10 mouse cellular contexts compared by ENCODE assay signal in genomic region chr12:41487005-41487404, GRCm38 (mm10). TPM values are rescaled to one million over a fixed set of nuclear protein-coding genes. Genes with fewer than 3 reads are reported as not detected.
DNase-seq lines count a peak whose midpoint lies in the region; ATAC-seq and TF ChIP-seq lines count a peak whose summit lies in the region.
"Had no signal": no experiment of that assay in that cellular context is flagged by ENCODE, and none has a peak within 500 bp of the region (broad histone marks: within the 10 kb centered on the region; RNA-seq: fewer than 3 reads in every experiment).

No protein-coding gene starts in this region.

- no peak for TF ChIP-seq EP300 in heart, postnatal 0 days (IDR thresholded peaks at IDR 0.05; ENCODE audit: low read depth)

- no peaks in the 10 kb centered on the region for H3K4me1 ChIP-seq in heart, postnatal 0 days (ENCODE audit: control insufficient read depth, insufficient read depth)
- H3K4me1 ChIP-seq in heart, embryonic 12.5 days (replicated peaks), result peaks cover 13% of the 10 kb centered on the region; the same call in 1 of the 2 replicates
- H3K4me1 ChIP-seq in neural tube, embryonic 11.5 days (ENCODE audit: control insufficient read depth, insufficient read depth, low read length), result peaks cover 8% of the 10 kb centered on the region; the same call in 1 of the 2 replicates
- H3K4me1 ChIP-seq: liver, embryonic 13.5 days had no signal

- no peak; the same call in 1 of the 2 replicates for ATAC-seq in heart, postnatal 0 days (ENCODE audit: insufficient read depth, low read depth)
- no peak for ATAC-seq in heart, embryonic 12.5 days (ENCODE audit: insufficient number of reproducible peaks, low FRiP score)
- 0 out of 2 replicates have a peak, but pooled peaks have one; percentile 48 for ATAC-seq in neural tube, embryonic 11.5 days (ENCODE audit: insufficient read depth, low FRiP score, low TSS enrichment)
- peak; percentile 44 for ATAC-seq in inflammation-experienced regulatory T-cells, adult 6 months

- no peak for TF ChIP-seq POLR2A in brain, embryonic 14.5 days (IDR thresholded peaks at IDR 0.05; ENCODE audit: borderline replicate concordance, extremely low read depth, insufficient read depth, insufficient read length, poor library complexity, severe bottlenecking)

- intact Hi-C loops in gastrocnemius, postnatal 14 days (cut with DNase I; ENCODE audit: low total_unique reads), result loop anchor here (10.0 kb wide), 1 partner anchor 642 kb away; no protein-coding TSS in a partner anchor

- no peaks in the 10 kb centered on the region for H3K27me3 ChIP-seq in heart, postnatal 0 days (ENCODE audit: control insufficient read depth, insufficient read depth, low read length)
- H3K27me3 ChIP-seq in heart, embryonic 12.5 days (replicated peaks), result no peaks in the 10 kb centered on the region
- no peaks in the 10 kb centered on the region for H3K27me3 ChIP-seq in neural tube, embryonic 11.5 days (ENCODE audit: control insufficient read depth, insufficient read depth, low read length)
- H3K27me3 ChIP-seq: embryonic facial prominence, embryonic 12.5 days had no signal

- no peaks in the 10 kb centered on the region for H3K9me3 ChIP-seq in heart, postnatal 0 days (replicated peaks; ENCODE audit: control insufficient read depth, low read length)
- H3K9me3 ChIP-seq in heart, embryonic 12.5 days (replicated peaks), result no peaks in the 10 kb centered on the region
- H3K9me3 ChIP-seq in neural tube, embryonic 11.5 days (ENCODE audit: control insufficient read depth, low read length), result no peaks in the 10 kb centered on the region
- H3K9me3 ChIP-seq: embryonic facial prominence, embryonic 12.5 days; liver, embryonic 13.5 days had no signal

- no peak overlapping the region for H3K27ac ChIP-seq in heart, postnatal 0 days (ENCODE audit: low read depth)
- H3K27ac ChIP-seq in heart, embryonic 12.5 days (ENCODE audit: poor library complexity, severe bottlenecking), result no peak overlapping the region
- no peak overlapping the region for H3K27ac ChIP-seq in neural tube, embryonic 11.5 days (ENCODE audit: low read depth, low read length)
- H3K27ac ChIP-seq: embryonic facial prominence, embryonic 12.5 days; liver, embryonic 13.5 days had no signal

- WGBS in heart, postnatal 0 days, result 26% methylated on average over 5 of the region's 5 CpGs
- WGBS in heart, embryonic 12.5 days, result 25% methylated on average over 5 of the region's 5 CpGs
- 29% methylated on average over 5 of the region's 5 CpGs for WGBS in neural tube, embryonic 11.5 days

- no peak overlapping the region for H3K4me3 ChIP-seq in heart, postnatal 0 days (ENCODE audit: low read depth, low read length)
- H3K4me3 ChIP-seq in heart, embryonic 12.5 days, result no peak overlapping the region
- H3K4me3 ChIP-seq in neural tube, embryonic 11.5 days (ENCODE audit: low read depth, low read length), result no peak overlapping the region
- H3K4me3 ChIP-seq: embryonic facial prominence, embryonic 12.5 days; liver, embryonic 13.5 days had no signal

- no peak overlapping the region for H3K9ac ChIP-seq in heart, postnatal 0 days (replicated peaks; ENCODE audit: low read depth, low read length)
- no peak overlapping the region for H3K9ac ChIP-seq in heart, embryonic 12.5 days
- H3K9ac ChIP-seq in neural tube, embryonic 11.5 days (ENCODE audit: low read length), result no peak overlapping the region
- H3K9ac ChIP-seq: embryonic facial prominence, embryonic 12.5 days; liver, embryonic 13.5 days had no signal

- DNase-seq in heart, postnatal 0 days (ENCODE audit: low spot score), result peak; percentile 69
- peak; percentile 38 for DNase-seq in neural tube, embryonic 11.5 days (ENCODE audit: low spot score)
- no peak for DNase-seq in neural tube, embryonic 10.5 days (ENCODE audit: extremely low spot score, low spot score)
- peak; percentile 85 for DNase-seq in brain, embryonic 14.5 days (ENCODE audit: low read depth)
- peak; percentile 28 for DNase-seq in skeletal muscle tissue, adult 2 months (ENCODE audit: low read depth, low spot score)
- no peak for DNase-seq in gastrocnemius, postnatal 14 days
- DNase-seq: liver, embryonic 13.5 days had no signal

- H3K36me3 ChIP-seq in heart, postnatal 0 days (replicated peaks; ENCODE audit: control insufficient read depth, insufficient read depth, low read length), result no peaks in the 10 kb centered on the region
- no peaks in the 10 kb centered on the region for H3K36me3 ChIP-seq in heart, embryonic 12.5 days
- H3K36me3 ChIP-seq in neural tube, embryonic 11.5 days (ENCODE audit: control insufficient read depth, insufficient read depth, low read length), result no peaks in the 10 kb centered on the region
- H3K36me3 ChIP-seq: embryonic facial prominence, embryonic 12.5 days; liver, embryonic 13.5 days had no signal

- no peak overlapping the region for H3K4me2 ChIP-seq in heart, postnatal 0 days (ENCODE audit: low read depth, low read length)
- H3K4me2 ChIP-seq in heart, embryonic 12.5 days, result no peak overlapping the region
- H3K4me2 ChIP-seq in neural tube, embryonic 11.5 days (ENCODE audit: low read depth), result no peak overlapping the region

- TF ChIP-seq CTCF in heart, postnatal 0 days (IDR thresholded peaks at IDR 0.05; ENCODE audit: low read depth), result peak; percentile 97
- TF ChIP-seq CTCF in brain, embryonic 14.5 days (IDR thresholded peaks at IDR 0.05; ENCODE audit: borderline replicate concordance, extremely low read depth, insufficient read depth, insufficient read length), result peak; percentile 61

RNA-seq across cellular contexts. Expression of gene Lrrn3, which starts 0.8 kb away (rescaled TPM):
- total RNA-seq in heart, postnatal 0 days (2014; rRNA removed; ENCODE audit: low replicate concordance), result 0.08 and 3.7 TPM in 2 replicates
- polyA plus RNA-seq in heart, postnatal 0 days (2015; fragmentation: Nextera tagmentation; extraction: Ambion mirVana), result 0.66 and 0.69 TPM in 2 replicates
- polyA plus RNA-seq in heart, embryonic 12.5 days (2016; fragmentation: Nextera tagmentation; extraction: Ambion mirVana), result 5.2 and 6.3 TPM in 2 replicates
- polyA plus RNA-seq in neural tube, embryonic 11.5 days (2014; fragmentation: Nextera tagmentation; extraction: Ambion mirVana), result 53.5 and 57.2 TPM in 2 replicates
- polyA plus RNA-seq in brain, embryonic 14.5 days (2012; rRNA removed), result 33.1 and 50.8 TPM in 2 replicates
- 1 to 10 TPM; 4.3 to 5.8 (median 5.0) TPM for polyA plus RNA-seq in inflammation-experienced regulatory T-cells, adult 6 months (2017; shearing (Covaris generic))
- under 1 TPM; 0.38 to 0.64 TPM for total RNA-seq in gastrocnemius, postnatal 14 days (2021)

Comparison
In these comparisons a context has a peak if more than half of its experiments do, and no peak if none do; other contexts are left out.
1. DNase-seq: peak in heart, postnatal 0 days (single experiment), neural tube, embryonic 11.5 days (single experiment), brain, embryonic 14.5 days (single experiment) and skeletal muscle tissue, adult 2 months (single experiment); none in neural tube, embryonic 10.5 days (single experiment) and gastrocnemius, postnatal 14 days (single experiment).
2. ATAC-seq: peak in neural tube, embryonic 11.5 days (single experiment) and inflammation-experienced regulatory T-cells, adult 6 months (single experiment); none in heart, postnatal 0 days (single experiment) and heart, embryonic 12.5 days (single experiment).